Mouse (Mus musculus): ENCODE data around the gene Hoxd3. TPM values are rescaled to one million over a fixed set of nuclear protein-coding genes. Genes with fewer than 3 reads are reported as not detected.

Gene Hoxd3
- polyA plus RNA-seq, 1 experiment from 2014 or later, result 3.3 TPM

- 1% methylated on average over 42 of the region's 42 CpGs for WGBS
- Histone ChIP-seq H3K4me2 (peak overlapping the region; percentile 46), H3K27ac (no peak overlapping the region), H3K36me3 (no peaks in the 10 kb centered on the region), H3K9me3 (no peaks in the 10 kb centered on the region), H3K27me3 (peaks cover 100% of the 10 kb centered on the region), H3K4me3 (peak overlapping the region; percentile 29), H3K9ac (no peak overlapping the region), H3K4me1 (peaks cover 17% of the 10 kb centered on the region)
- ATAC-seq (ENCODE audit: insufficient number of reproducible peaks, insufficient read depth, low FRiP score, low TSS enrichment, low read depth), result no peak
These were observed 24.3 kb downstream of the Hoxd3 start for GRCm38 (mm10) chr2:74735851-74736687.

GRCm38 (mm10) chr2:74736688-74737577 is 25.2 kb downstream of the Hoxd3 start:
- Histone ChIP-seq H3K4me1 (peaks cover 17% of the 10 kb centered on the region), H3K4me2 (peak overlapping the region; percentile 46; the same call in 1 of the 2 replicates)

GRCm38 (mm10) chr2:74737578-74738070 is 25.9 kb downstream of the Hoxd3 start:
- no peak overlapping the region for H3K4me2 ChIP-seq

More at GRCm38 (mm10) chr2:74736688-74737577, 25.2 kb downstream of the Hoxd3 start:
- no peaks in the 10 kb centered on the region for H3K36me3 ChIP-seq
- no peak for ATAC-seq (ENCODE audit: insufficient number of reproducible peaks, insufficient read depth, low FRiP score, low TSS enrichment, low read depth)
- H3K4me3 ChIP-seq, result peak overlapping the region; percentile 29
- no peak overlapping the region for H3K27ac ChIP-seq
- H3K9me3 ChIP-seq, result no peaks in the 10 kb centered on the region
- H3K27me3 ChIP-seq, result peaks cover 99% of the 10 kb centered on the region
- no peak overlapping the region for H3K9ac ChIP-seq
- 2% methylated on average over 15 of the region's 15 CpGs for WGBS

GRCm38 (mm10) chr2:74738623-74739475 is 27.1 kb downstream of the Hoxd3 start:
- peaks cover 98% of the 10 kb centered on the region for H3K27me3 ChIP-seq
- no peak for ATAC-seq (ENCODE audit: insufficient number of reproducible peaks, insufficient read depth, low FRiP score, low TSS enrichment, low read depth)
- no peaks in the 10 kb centered on the region for H3K36me3 ChIP-seq

More at GRCm38 (mm10) chr2:74737578-74738070, 25.9 kb downstream of the Hoxd3 start:
- Histone ChIP-seq H3K9ac (no peak overlapping the region), H3K4me1 (peaks cover 16% of the 10 kb centered on the region), H3K4me3 (no peak overlapping the region), H3K27ac (no peak overlapping the region), H3K36me3 (no peaks in the 10 kb centered on the region), H3K27me3 (peaks cover 99% of the 10 kb centered on the region), H3K9me3 (no peaks in the 10 kb centered on the region)
- ATAC-seq (ENCODE audit: insufficient number of reproducible peaks, insufficient read depth, low FRiP score, low TSS enrichment, low read depth), result no peak
- 3% methylated on average over 7 of the region's 7 CpGs for WGBS

GRCm38 (mm10) chr2:74739476-74739800 is 27.7 kb downstream of the Hoxd3 start:
- Histone ChIP-seq H3K4me2 (no peak overlapping the region), H3K4me3 (no peak overlapping the region), H3K9me3 (no peaks in the 10 kb centered on the region), H3K27me3 (peaks cover 98% of the 10 kb centered on the region), H3K4me1 (peaks cover 12% of the 10 kb centered on the region; the same call in 1 of the 2 replicates), H3K27ac (no peak overlapping the region), H3K9ac (no peak overlapping the region), H3K36me3 (no peaks in the 10 kb centered on the region)
- ATAC-seq (ENCODE audit: insufficient number of reproducible peaks, insufficient read depth, low FRiP score, low TSS enrichment, low read depth), result no peak
- 9% methylated on average over 2 of the region's 2 CpGs for WGBS

More at GRCm38 (mm10) chr2:74738623-74739475, 27.1 kb downstream of the Hoxd3 start:
- no peak overlapping the region for H3K27ac ChIP-seq
- H3K4me2 ChIP-seq, result no peak overlapping the region
- H3K9me3 ChIP-seq, result no peaks in the 10 kb centered on the region
- WGBS, result 3% methylated on average over 20 of the region's 20 CpGs
- H3K9ac ChIP-seq, result no peak overlapping the region
- peaks cover 12% of the 10 kb centered on the region; the same call in 1 of the 2 replicates for H3K4me1 ChIP-seq
- no peak overlapping the region for H3K4me3 ChIP-seq

GRCm38 (mm10) chr2:74739869-74740268 is 28.1 kb downstream of the Hoxd3 start:
- Histone ChIP-seq H3K4me3 (no peak overlapping the region), H3K27me3 (peaks cover 98% of the 10 kb centered on the region), H3K4me2 (0 out of 2 replicates have a peak overlapping the region, but pooled peaks have one; percentile 28), H3K27ac (no peak overlapping the region), H3K36me3 (no peaks in the 10 kb centered on the region), H3K4me1 (peaks cover 12% of the 10 kb centered on the region; the same call in 1 of the 2 replicates), H3K9me3 (no peaks in the 10 kb centered on the region), H3K9ac (no peak overlapping the region)
- no peak for ATAC-seq (ENCODE audit: insufficient number of reproducible peaks, insufficient read depth, low FRiP score, low TSS enrichment, low read depth)
- 2% methylated on average over 14 of the region's 14 CpGs for WGBS

- no peak for ATAC-seq (ENCODE audit: insufficient number of reproducible peaks, insufficient read depth, low FRiP score, low TSS enrichment, low read depth)
- H3K27ac ChIP-seq, result no peak overlapping the region
- H3K4me3 ChIP-seq, result no peak overlapping the region; the same call in 1 of the 2 replicates
- H3K4me1 ChIP-seq, result peaks cover 9% of the 10 kb centered on the region; the same call in 1 of the 2 replicates
- H3K9me3 ChIP-seq, result no peaks in the 10 kb centered on the region
- peaks cover 98% of the 10 kb centered on the region for H3K27me3 ChIP-seq
- WGBS, result 2% methylated on average over 43 of the region's 43 CpGs
- no peaks in the 10 kb centered on the region for H3K36me3 ChIP-seq
- H3K9ac ChIP-seq, result no peak overlapping the region
- H3K4me2 ChIP-seq, result peak overlapping the region; percentile 28; the same call in 1 of the 2 replicates
These were observed 28.8 kb downstream of the Hoxd3 start for GRCm38 (mm10) chr2:74740311-74741091.

- Histone ChIP-seq H3K27me3 (peaks cover 98% of the 10 kb centered on the region), H3K27ac (no peak overlapping the region), H3K9ac (no peak overlapping the region), H3K36me3 (no peaks in the 10 kb centered on the region), H3K4me2 (no peak overlapping the region), H3K4me1 (peaks cover 3% of the 10 kb centered on the region; the same call in 1 of the 2 replicates), H3K4me3 (no peak overlapping the region), H3K9me3 (no peaks in the 10 kb centered on the region)
- WGBS, result 26% methylated on average over 2 of the region's 3 CpGs
- no peak for ATAC-seq (ENCODE audit: insufficient number of reproducible peaks, insufficient read depth, low FRiP score, low TSS enrichment, low read depth)
These were observed 29.7 kb downstream of the Hoxd3 start for GRCm38 (mm10) chr2:74741252-74741978.

GRCm38 (mm10) chr2:74741979-74742277 is 30.2 kb downstream of the Hoxd3 start:
- H3K4me3 ChIP-seq, result no peak overlapping the region
- H3K4me2 ChIP-seq, result no peak overlapping the region
- no peak overlapping the region for H3K9ac ChIP-seq
- no peak for ATAC-seq (ENCODE audit: insufficient number of reproducible peaks, insufficient read depth, low FRiP score, low TSS enrichment, low read depth)
- H3K27ac ChIP-seq, result no peak overlapping the region
- peaks cover 7% of the 10 kb centered on the region; the same call in 1 of the 2 replicates for H3K4me1 ChIP-seq
- H3K36me3 ChIP-seq, result no peaks in the 10 kb centered on the region
- no peaks in the 10 kb centered on the region for H3K9me3 ChIP-seq
- peaks cover 98% of the 10 kb centered on the region for H3K27me3 ChIP-seq

Data from embryonic facial prominence, embryonic 13.5 days (tissue).